Mouse (Mus musculus) kidney, adult 8-10 months (tissue): Measurements from ENCODE around the gene Hoxb8.

Source experiments
- DNase-seq, 2 experiments: peaks; one replicate each; pipeline ENCODE4 v3.0.0; 2022

Hoxb8 gene

DNA sequence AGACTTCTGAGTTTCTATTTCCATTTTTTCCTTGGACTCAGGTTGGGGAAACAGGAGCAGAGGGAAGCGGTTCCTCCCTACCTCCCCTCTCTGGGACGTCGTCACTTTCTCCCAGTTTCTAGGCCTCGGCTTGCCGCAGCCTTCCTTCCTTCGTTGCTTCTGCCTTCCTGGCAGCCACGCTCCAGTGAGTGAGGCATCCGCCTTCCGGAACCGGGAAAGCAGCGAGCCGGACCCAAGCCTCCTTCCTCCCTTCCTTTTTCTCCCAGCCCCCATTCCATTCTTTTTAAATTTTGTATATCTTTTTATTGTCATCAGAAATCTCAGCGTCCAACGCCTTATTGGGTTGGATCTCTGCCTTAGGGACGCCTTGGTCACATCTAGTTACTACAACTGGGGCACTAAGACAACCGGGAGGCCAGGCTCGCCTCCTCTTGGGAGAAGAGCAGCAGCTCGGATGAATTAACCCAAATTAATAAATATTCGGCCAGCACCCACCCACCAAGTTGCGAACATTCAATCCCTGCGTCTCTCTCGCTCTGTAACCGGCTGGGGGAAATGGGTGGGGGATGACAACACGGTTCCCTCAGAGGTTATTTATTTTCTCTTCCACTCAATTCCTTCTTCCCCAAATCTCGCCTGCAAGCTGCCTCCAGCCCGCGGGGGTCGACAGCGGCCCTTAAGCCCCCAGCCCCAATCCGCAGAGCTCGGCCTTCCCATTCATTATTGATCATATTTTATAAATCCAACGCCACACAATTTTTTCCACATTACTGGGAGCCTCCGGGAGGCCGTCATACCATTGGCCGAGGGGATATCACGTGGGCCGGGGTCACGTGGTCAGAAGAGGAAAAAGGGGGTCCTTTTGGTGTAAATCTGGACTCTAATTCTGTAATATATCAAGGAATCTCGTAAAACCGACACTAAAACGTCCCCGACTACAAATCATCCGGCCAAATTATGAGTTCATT lies 4.3 kb downstream of the Hoxb8 start, which contains the start of gene Hoxb7:
Gene Hoxb7, plus strand, starts transcription at position 853 of the 968 bp plus-strand sequence.
- peak; percentile 86 to 90 for DNase-seq

DNA sequence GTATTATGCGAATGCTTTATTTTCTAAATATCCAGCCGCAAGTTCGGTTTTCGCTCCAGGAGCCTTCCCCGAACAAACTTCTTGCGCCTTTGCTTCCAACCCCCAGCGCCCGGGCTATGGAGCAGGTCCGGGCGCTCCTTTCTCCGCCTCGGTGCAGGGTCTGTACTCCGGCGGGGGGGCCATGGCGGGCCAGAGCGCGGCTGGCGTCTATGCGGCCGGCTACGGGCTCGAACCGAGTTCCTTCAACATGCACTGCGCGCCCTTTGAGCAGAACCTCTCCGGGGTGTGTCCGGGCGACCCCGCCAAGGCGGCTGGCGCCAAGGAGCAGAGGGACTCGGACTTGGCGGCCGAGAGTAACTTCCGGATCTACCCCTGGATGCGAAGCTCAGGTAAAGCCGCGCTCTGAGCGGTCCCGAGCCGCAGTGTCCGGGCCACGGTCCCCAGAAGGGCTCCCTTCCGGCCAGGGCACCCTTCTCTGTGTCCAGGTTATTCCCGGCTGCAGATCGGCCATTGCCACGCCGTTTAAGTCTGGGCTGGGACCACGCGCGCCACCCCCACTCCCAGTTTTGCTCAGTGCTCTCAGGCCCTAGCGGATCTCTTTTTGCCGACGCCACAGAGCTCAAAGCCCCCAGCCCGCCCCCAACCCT lies 5.2 kb downstream of the Hoxb8 start:
- peak; percentile 67 to 76 for DNase-seq

DNA sequence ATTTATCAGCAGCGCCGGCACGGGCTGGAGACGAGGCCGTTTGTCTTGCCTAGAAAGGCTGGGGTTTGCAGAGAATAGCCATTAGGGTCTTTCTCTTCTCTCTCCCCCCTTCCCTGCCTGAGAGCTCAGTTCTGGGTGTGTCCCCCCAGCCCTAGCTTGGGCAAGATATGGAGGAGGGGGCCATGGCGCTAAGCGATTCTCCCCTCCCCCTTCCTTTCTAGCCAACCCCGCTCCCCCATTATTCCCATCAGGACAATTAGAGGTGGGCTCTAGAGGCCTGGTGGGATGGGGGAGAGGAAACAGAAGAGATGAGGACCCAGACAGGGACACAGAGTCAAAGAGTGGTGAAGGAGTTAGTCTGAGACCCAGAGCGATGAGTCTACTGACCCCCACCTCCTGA lies 5.7 kb downstream of the Hoxb8 start:
- DNase-seq, result no peak

DNA sequence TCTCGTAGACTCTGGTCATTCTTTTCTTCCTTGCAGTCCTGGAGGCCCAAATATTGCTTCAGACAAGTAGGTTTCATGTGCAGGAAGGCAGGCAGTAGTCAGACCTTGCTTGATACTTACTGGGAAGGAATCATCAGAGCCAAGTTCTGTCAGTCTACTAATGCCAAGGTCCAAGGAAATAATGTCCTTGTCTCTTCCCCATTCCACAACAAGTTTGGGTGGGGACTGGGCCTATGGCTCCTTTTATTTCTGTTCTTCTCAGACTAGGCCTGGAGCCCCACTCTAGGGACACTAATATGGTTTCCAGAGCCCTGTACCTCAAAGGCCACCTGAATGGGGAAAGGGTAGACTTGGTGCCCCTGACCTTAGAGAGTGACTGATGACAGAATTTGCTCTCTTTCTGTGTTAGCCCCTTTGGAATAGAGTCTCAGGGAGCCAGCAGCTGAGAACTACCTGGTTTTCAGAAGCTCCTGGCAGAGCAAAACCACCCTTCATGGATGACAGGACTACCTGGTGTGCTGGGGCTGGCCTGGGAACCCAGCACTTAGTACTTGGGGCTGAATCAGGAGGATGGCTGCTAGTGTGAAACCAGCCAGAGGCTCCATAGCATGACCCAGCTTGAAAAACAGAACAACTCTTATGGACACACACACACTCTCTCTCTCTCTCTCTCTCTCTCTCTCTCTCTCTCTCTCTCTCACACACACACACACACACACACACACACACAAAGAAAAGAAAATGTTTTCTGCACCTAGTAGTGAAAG lies 6.9 kb downstream of the Hoxb8 start:
- no peak for DNase-seq

DNA sequence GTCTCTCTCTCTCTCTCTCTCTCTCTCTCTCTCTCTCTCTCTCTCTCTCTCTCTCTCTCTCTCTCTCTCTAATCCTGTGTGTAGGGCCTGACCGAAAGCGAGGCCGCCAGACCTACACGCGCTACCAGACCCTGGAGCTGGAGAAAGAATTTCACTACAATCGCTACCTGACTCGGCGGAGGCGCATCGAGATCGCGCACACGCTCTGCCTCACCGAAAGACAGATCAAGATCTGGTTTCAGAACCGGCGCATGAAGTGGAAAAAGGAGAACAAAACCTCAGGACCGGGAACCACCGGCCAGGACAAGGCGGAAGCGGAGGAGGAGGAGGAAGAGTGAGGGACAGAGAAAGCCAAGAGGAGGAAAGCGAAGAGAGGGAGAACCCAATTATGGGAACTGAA lies 7.6 kb downstream of the Hoxb8 start:
- DNase-seq, result peak in 1 of 2 experiments; percentile 40

DNA sequence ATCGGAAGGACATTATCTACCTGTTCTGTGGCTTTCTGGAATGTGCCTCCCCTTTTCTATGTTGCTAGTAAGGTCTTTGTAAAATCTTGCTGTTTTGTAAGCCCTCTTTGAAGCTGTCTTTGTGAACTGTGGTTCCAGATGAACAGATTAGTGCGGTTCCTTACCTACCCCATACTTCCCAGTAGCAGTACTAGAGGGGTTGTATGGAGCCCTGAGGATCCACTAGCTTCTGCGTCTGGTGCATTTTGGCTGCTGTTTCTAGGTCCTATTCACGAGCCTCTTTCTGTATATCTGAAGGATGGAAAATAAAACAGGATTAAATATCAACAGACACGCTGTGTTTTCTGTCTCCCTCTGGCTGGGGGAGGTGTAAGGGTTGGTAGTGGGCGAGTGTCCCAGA lies 8.1 kb downstream of the Hoxb8 start:
- no peak for DNase-seq

DNA sequence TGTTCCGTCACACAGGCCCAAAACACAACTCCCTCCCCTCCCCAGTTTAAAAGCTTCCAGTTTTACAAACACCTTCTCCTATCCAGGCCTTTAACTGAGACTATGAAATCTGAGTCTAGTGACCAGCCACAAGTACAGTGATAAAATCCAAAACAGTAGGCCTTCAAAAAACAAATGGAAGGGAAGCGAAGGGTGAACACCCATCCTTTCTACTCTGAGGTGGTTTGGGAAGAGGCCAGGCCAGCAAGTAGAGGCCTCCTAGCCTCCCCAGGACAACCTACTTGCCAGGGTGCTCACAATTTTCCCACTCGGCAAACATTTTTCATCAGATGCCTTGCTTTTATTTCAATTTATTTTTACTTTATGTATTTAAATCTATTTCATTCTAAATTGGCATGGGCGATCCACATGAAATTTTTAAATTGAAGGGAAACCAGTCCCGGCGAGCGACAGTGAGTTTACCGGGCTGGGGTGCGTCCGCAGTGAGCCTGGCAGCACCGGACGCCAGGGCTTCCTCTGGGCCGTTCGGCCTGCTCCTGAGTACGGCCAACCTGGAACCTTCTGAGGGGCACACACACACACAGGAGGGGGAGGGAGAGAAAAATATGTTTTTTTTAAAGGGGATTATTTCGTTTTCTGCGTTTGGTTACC lies 9.1 kb downstream of the Hoxb8 start:
- no peak for DNase-seq

DNA sequence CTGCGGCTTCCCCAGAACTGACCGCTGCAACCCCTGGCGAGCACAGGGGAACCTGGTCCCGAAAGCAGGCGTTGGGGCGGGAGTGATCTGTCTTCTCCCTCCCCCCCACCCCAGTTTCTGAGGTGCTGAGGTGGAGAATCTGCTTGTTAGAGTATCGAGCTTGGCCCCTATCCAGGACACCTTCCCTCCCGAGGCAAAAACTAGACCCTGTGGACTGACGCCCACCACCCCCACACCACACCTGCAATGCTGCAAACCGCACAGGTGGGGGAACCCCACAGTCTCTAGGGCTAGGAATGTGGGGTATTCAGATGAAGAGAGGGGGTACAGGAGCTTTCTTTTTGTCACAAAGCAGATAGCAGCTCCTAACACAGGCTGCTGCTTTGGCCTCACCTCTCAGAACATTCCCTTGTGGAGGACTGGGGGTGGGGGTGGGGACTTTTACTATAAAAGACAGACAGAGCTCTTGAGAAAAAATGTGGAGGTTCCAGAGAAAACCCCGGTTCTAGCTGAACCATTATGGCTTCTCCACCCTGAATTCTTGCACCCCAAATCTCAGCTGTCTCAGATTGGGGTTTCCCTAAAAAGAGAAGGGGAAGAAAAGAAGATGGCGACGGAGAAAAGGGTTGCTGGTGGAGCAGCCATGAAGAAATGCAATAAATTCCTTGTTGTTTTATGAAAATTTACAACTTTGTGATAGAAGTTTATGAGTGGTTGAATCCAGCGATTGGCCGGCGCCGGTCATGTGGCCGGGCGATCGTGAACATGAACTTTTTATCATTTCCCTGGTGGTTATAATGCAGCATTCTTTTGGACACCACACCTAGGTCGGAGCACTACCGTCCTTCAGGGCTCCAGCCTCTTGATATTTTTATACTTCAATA lies 10.2 kb downstream of the Hoxb8 start, which contains the start of gene Hoxb6:
Gene Hoxb6, plus strand, starts transcription at position 796 of the 884 bp plus-strand sequence.
- peak; percentile 82 to 84 for DNase-seq

DNA sequence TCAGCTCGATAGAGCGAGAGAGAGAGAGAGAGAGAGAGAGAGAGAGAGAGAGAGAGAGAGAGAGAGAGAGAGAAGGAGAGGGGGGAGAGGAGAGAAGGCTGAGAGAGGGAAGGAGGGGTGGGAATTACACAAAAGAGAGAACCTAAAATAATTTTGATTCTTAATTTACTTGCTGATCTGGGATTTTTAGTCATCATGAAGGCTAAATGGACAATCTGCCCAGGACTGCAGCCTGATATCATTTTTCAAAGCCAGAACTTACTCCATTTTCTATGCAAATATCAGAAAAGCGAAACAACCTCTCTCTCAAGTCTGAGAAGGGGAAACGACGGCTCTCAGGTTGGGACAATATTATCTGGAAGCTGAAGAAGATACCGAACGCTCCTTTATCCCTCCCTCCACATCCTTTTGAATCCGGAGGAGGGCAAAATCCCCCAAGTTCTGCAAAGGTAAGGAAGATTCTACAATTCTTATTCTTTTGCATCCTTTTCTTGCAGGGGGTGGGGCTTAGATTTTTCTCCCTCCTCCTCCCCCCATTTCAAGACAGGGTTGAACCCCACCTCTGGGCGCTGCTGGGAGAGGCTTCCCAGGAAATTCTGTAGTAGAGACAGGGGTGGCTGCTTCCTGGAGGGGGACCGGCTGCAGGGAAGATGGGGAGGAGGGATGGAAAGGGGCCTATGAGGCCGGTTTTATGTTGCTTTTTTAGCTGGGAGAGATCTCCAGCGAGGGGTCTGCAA lies 11.0 kb downstream of the Hoxb8 start:
- DNase-seq, result peak in 1 of 2 experiments; percentile 52

DNA sequence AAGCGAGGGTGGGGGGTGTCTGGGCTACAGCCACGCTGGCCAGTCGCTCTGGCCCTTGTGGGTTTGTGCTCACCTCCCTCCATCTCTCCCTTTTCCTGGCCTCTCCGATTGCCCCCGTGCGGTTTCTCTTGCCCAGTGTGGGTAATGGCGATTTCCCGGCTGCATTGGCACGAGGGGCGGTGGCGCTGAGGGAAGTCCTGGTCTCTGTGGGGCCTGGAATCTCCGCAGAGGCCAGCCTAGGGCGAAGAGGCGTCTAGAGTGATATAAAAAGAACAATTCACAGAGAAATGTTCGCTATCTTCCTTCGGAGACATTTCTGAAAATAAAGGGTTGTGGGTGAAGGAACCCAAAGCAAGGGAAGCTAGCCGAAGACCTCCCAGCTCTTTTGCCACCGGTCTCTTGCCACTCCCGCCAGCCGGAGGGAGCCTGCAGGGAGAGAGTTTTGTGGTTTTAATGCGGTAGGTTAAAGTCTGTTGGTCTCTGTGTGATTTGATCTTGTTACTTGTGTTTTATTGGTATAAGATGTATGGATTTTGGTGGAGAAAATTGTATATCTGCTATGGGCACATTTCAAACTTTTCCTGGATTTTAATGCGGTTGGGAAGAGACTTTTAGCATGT lies 11.7 kb downstream of the Hoxb8 start:
- peak in 1 of 2 experiments; percentile 44 for DNase-seq

DNA sequence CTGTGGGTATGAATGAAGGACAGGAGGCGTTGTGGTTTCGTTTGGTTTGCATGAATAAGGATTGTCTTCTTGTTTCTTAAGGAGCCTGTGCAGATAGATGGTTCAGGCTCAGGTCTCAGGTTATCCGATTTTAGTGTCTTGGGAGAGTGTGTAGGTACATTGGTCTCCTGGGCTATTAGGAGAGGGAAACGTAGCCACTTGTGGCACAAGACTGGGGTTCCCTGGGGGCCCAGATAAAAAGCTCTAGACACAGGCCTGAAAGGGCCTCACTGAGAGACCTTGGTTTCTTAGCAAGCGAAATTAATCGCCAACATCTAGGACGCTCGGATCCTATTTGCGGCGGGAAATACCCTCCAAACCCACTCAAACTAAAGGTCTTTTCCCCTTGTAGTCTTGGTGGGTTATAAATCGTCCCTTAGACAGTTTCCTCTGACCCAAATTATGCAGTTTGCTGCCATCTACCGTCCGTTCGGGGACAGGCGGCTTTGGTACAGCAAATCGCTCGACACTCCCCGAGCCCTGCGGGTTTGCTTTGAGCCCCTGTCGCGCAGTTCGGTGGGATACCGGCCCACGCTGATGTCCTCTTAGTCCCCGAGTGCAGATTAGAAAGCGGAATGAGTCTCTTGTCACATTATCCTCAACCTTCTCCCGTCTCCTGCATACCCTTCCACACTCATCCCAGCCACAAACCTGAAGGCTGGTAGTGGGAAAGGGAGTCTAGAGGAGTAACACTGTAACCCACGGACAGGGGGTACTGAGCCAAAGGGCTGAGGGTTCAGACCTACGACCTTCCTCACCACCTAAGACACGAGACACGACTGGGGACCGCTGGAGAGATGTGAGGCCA lies 12.8 kb downstream of the Hoxb8 start:
- peak; percentile 89 to 95 for DNase-seq

DNA sequence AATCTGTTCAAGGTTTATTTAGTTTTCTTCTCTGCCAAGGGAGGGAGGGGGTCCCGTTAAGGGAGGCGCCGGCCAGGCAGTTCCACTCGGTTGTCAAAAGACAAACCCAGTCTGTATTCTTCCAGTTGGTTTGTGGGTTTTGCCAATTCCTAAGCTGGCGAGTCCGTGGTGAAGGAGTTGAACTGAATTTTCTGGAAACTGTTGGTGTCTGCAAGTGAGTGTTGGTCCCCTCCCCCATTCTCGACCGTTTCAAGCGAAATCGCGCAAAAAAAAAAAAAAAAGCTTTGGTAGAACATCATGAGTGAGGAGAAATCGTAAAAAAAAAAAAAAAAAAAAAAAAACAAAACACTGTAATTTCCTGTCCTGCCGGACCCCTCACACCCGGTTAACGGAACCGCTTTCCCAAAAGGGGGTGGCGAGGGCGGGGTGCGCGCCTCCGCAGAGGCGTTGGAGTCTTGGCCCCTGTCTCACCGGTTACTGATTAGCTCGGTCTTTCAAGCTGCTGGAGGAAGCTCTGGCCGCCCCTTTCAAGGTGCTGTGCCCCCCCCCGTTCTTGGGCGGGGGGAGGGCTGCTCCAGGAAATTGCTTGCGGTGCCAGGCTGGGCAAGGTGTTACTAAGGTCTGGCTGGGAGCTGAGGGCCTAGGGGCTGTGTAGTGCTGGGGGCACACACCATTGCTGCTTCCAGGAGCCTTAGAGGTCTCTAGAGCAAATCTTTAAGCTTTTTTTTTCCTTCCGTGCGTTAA lies 13.6 kb downstream of the Hoxb8 start:
- DNase-seq, result peak; percentile 88 to 91

DNA sequence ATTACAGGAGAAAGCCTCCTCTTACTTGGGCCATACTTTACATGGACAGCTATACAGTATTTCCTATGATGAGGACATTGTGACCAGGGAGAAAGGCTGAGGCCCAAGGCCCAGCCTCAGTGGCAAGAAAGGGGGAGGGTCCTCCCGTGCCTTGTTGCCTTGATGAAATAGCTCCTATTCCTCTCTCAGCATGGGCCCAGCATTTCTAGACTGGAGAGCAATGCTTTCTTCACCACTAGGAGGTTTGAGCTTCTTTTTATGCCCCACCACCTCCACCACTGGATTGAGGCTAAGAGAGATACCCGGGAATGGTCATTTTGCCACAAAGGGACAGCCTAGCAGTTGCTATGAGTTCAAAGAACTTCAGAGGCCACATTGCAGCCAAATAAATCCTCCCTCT lies 15.3 kb downstream of the Hoxb8 start:
- DNase-seq, result no peak

DNA sequence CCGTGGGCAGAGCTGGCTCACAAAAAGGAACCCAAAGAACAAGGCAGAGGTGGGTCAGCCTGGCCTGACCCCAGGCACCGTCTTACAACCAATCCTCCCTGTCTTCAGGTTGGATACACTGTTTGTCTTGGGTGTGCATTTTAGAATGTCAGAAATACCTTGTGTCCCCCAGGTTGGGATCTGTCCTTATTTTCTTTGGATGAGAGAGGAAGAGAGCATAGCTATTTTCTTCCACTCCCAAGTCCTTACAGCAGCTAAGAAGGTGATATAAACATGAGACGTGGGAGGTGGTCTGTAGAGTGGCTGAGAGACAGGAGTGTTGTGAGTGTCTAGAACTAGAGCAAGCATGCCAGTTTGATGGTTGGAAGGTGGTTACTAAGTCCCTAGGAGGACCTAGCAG lies 15.7 kb downstream of the Hoxb8 start:
- DNase-seq, result no peak

DNA sequence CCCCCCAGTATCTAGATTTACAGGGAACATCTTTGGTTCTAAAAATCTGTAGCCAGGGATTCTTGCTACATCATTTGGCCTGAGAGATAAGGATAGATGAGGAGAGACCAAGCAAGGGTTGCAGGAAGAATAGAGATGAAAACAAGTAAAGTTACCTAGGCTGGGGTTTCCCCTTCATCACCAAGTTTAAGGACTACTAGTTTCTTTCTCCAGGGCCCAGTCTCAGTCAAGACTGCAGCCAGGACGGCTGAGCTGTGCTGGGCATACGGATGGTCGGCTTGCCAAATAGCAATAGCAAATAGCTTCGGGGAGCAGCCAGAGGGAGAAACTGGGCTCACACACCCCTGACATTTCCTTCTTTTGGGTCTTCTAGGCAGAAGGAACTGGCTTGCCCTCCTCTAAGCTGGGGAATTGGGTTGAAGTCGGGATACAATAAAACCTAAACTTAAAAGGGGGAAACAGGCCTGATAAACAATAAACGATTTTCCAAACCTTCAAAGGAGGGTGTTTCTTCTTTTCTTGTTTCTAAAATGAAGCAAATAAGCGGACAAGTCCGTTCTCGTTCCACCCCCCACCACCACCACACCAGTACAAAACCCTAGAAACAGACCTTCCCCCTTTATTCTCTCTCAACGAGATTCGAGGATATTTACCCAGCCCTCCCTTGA lies 16.4 kb downstream of the Hoxb8 start:
- no peak for DNase-seq

DNA sequence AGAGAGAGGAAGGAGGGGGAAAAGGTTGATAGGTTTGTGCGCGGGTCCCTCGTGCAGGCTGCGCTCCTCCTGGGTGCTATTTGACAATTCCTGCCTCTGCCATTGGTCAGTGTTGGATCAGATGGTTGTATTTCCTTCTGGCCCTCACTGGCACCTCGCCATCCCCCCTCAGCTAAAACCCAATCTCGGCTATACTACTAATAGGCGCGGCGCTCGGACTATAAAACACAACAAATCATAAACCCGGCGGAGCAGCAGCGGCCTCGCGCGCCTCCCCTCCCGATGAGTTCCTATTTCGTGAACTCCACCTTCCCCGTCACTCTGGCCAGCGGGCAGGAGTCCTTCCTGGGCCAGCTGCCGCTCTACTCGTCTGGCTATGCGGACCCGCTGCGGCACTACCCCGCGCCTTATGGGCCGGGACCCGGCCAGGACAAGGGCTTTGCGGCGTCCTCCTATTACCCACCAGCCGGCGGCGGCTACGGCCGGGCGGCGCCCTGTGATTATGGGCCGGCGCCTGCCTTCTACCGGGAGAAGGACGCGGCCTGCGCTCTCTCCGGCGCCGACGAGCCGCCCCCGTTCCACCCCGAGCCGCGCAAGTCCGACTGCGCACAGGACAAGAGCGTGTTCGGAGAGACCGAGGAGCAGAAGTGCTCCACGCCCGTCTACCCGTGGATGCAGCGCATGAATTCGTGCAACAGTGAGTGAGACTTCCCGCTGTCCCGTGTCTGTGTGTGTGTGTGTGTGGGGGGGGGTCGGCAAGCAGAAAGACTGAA lies 17.4 kb downstream of the Hoxb8 start:
- DNase-seq, result peak; percentile 88 to 93

DNA sequence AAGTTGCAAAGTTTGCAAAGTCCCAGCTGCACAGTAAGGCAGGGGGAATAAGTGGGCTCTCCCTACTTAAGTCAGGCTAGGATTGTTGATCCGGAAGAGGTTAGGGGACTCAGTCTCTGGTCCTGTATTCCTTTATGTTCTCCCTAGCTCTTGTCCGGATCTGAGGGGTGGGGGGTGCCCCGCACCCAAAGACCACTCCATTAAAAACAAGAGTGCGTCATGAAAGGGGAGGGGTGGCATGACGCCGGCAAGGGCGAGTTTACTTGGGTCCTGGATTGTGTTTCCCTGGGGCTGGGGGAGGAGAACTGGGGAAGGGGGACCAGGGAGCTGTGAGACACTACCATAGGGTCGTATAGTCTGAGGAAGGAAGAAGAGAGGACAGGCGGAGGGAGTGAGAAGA lies 18.1 kb downstream of the Hoxb8 start:
- DNase-seq, result no peak
